Mouse (Mus musculus) embryonic facial prominence, embryonic 13.5 days (tissue): Measurements from ENCODE around the gene BC029722. TPM values are rescaled to one million over a fixed set of nuclear protein-coding genes. Genes with fewer than 3 reads are reported as not detected.
A peak's percentile ranks its signal among the peaks of the same experiment; 100 is the strongest.

ENCODE experiments used
- ATAC-seq: fragments of 200-750 bp; cut with Nextera tagmentation; 2 replicates; pipeline ENCODE4 v1.8.0; 2017; ENCODE audit warnings: low read depth; ENCODE audit not compliant: insufficient number of reproducible peaks, insufficient read depth, low FRiP score, low TSS enrichment
- H3K27ac ChIP-seq: fragments of 300-500 bp; sonication (generic); 2 replicates; pipeline ENCODE4 v1.5.1; 2015; ENCODE audit warnings: moderate library complexity, mild to moderate bottlenecking, inconsistent platforms
- H3K27me3 ChIP-seq: fragments of 300-500 bp; sonication (generic); 2 replicates; pipeline ENCODE4 v1.6.1; 2015; ENCODE audit warnings: mild to moderate bottlenecking, inconsistent platforms
- H3K36me3 ChIP-seq: fragments of 300-500 bp; sonication (generic); 2 replicates; pipeline ENCODE4 v1.6.1; 2015; ENCODE audit warnings: mild to moderate bottlenecking, inconsistent platforms
- H3K4me1 ChIP-seq: fragments of 300-500 bp; sonication (generic); 2 replicates; pipeline ENCODE4 v1.6.1; 2015; ENCODE audit warnings: inconsistent platforms
- H3K4me2 ChIP-seq: fragments of 300-500 bp; sonication (generic); 2 replicates; pipeline ENCODE4 v1.6.1; 2015; ENCODE audit warnings: moderate library complexity, mild to moderate bottlenecking, inconsistent platforms
- H3K4me3 ChIP-seq: fragments of 300-500 bp; sonication (generic); 2 replicates; pipeline ENCODE4 v1.5.1; 2015; ENCODE audit warnings: mild to moderate bottlenecking, inconsistent platforms
- H3K9ac ChIP-seq: fragments of 300-500 bp; sonication (generic); 2 replicates; pipeline ENCODE4 v1.6.1; 2015; ENCODE audit warnings: mild to moderate bottlenecking, inconsistent platforms
- H3K9me3 ChIP-seq: fragments of 300-500 bp; sonication (generic); 2 replicates; pipeline ENCODE4 v1.6.1; 2016; ENCODE audit warnings: inconsistent platforms
- WGBS: fragments of 180-500 bp; shearing (Covaris S2); methylation state at CpG from one replicate; pipeline ENCODE4 v1.1.7; 2015; ENCODE audit warnings: mixed read lengths; 5-methylcytosine and 5-hydroxymethylcytosine counted together
- polyA plus RNA-seq: library from polyadenylated mRNA; unstranded; fragments of >200 nt; fragmentation: Nextera tagmentation; extraction: Ambion mirVana; gene quantifications from 2 replicates; pipeline ENCODE4 v1.2.1, GENCODE M21; 2015

BC029722 gene
- polyA plus RNA-seq, 1 experiment from 2014 or later = 16.6 TPM

DNA sequence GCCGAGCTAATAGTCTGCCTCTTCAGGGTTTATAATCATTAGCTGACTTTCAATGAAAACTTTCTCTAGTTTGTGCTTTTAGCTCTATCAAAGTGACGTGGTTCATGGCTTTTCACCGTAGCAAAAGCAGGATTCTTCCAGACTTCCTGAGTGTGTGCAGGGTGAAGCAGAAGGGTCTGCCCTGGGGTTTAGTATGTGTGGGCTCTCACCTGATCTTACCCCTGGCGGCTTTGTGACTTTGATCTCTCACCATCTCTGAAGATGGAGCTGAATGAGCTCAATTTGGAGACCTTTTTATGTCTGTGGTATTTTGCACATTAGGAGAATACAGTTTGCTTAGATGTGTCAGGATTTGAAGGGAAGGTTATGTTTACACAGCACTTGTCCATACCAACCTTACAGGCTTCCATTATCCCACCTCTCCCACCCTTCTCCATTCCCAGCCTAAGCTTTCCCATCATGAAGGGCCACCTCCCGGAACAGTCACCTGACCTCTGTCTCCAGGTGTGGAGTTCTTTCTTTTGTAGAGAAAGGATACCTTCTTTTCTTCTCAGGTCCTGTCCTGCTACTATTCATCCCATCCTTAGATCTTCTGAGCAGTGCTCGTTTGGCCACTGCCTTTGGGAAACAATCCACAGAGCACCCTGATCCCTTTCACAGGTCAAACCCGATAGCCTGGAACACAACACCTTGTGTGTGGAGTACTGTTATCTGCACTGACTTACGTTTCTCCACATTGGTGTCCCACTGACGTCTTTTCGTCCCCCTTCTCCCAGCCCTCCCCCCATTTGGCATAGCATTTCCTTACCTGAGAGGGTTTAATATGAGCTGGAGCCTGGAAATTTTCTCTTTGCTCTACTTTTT lies 42.2 kb downstream of the BC029722 start:
- 59% methylated on average over 10 of the region's 10 CpGs for WGBS
- Histone ChIP-seq H3K36me3 (no peaks in the 10 kb centered on the region), H3K4me1 (peaks cover 6% of the 10 kb centered on the region), H3K9ac (no peak overlapping the region), H3K4me3 (no peak overlapping the region), H3K4me2 (no peak overlapping the region), H3K9me3 (no peaks in the 10 kb centered on the region), H3K27me3 (peaks cover 64% of the 10 kb centered on the region), H3K27ac (no peak overlapping the region)
- no peak for ATAC-seq

DNA sequence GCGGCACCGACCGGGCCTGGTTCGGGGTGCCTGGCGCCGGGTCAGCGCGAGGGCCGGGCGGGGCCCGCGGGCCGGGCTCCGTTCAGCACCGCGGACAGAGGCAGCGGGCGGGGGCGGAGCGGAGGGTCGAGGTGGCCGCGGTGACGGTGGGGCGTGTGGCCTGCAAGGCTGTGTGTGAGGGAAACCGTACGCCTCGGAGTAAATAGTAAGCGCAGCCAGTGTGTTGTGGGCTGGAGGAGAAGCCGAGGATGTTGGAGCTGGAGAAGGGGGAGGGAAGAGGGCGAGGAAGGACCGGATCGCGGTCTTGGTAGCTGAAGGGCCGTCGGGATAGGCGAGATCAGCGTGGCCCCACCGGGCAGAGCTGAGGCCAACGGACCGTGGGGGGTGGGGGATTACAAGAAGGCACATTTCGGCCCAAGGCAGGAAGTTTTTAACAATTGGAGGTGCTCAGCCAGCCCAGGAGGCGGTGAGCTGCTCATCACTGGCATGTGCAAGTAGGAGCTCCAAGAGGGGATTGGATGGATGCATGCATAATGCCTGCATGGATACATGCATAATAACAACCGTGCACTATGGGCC lies 43.5 kb downstream of the BC029722 start:
- Histone ChIP-seq H3K9ac (0 out of 2 replicates have a peak overlapping the region, but pooled peaks have one; percentile 27), H3K4me2 (peak overlapping the region; percentile 97), H3K9me3 (no peaks in the 10 kb centered on the region), H3K4me3 (peak overlapping the region; percentile 62), H3K27ac (no peak overlapping the region), H3K27me3 (peaks cover 68% of the 10 kb centered on the region), H3K4me1 (peaks cover 6% of the 10 kb centered on the region), H3K36me3 (no peaks in the 10 kb centered on the region)
- ATAC-seq = peak; percentile 52
- WGBS = 2% methylated on average over 43 of the region's 44 CpGs

DNA sequence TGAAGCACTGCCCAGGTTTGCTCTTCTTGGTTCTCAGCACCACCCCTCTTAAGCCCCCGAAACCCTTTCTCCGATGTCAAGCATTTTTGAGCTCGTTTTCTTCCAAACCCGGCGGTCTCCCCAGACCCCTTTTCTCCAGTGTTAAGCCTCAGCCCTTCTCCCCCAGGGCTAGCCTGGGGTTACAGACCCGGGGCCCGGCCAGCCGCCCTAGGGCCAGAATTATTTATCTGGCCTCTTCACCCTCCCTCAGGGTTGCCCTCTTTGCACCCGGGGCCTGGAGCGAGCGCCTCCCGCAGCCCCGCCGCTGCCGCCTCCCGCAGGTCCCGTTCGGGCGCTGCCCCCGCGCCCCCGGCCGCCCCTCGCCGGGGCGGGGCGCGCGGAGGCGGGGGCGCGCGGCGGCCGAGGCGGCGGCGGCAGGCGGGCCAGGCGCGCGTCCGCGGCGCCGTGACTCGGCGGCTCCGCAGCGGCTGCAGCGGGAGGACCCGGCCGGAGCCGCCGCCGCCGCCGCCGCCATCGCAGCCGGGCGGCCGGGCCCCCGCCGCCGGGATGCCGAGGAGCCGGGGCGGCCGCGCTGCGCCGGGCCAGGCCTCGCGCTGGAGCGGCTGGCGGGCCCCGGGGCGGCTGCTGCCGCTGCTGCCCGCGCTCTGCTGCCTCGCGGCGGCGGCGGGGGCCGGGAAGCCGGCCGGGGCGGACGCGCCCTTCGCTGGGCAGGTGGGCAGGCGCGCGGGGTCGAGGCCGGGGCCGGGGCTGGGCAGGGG lies 44.1 kb downstream of the BC029722 start, which contains the start of gene Mmp24:
Gene Mmp24, plus strand, starts transcription at position 416 of the 758 bp plus-strand sequence.
- H3K4me1 ChIP-seq = peaks cover 6% of the 10 kb centered on the region
- H3K27me3 ChIP-seq = peaks cover 68% of the 10 kb centered on the region
- ATAC-seq = no peak
- 1% methylated on average over 80 of the region's 100 CpGs for WGBS
- H3K4me2 ChIP-seq = peak within 1 kb of the TSS; percentile 97
- peak within 1 kb of the TSS; percentile 62 for H3K4me3 ChIP-seq
- H3K36me3 ChIP-seq = no peaks in the 10 kb centered on the region
- no peaks in the 10 kb centered on the region for H3K9me3 ChIP-seq
- H3K9ac ChIP-seq = 0 out of 2 replicates have a peak within 1 kb of the TSS, but pooled peaks have one; percentile 27
- H3K27ac ChIP-seq = no peak within 1 kb of the TSS

DNA sequence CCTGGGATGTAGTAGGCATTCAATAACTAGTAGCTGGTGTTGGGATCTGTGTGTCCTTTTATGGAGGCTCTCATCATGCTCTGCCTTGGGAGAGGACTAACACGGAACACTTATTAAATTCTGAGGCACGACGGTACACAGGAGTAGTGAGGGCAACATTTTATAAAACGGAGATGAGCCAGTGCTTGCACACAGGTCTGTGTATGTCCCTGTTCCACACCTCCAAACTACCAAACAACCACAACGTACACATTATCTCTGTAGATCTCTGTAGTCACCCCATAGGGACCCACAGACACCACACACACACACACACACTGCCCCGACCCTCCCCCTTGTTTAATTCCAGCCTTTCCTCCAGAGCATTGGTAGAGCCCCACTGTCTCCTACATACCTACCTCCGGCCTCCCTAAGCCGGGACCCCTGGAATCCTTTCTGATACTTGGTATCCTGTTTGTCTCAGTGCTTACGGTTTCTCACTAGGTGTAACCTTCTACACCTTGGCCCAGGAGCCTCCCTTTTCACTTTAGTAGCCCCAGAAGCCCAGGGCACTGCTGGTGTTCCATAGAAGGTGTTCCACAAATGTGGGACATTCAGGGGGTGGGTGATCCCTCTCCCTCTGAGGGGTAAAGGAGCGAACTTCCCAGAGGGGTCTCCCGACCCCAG lies 44.8 kb downstream of the BC029722 start:
- Histone ChIP-seq H3K4me1 (peaks cover 6% of the 10 kb centered on the region), H3K27ac (no peak overlapping the region), H3K9ac (no peak overlapping the region), H3K27me3 (peaks cover 68% of the 10 kb centered on the region), H3K36me3 (no peaks in the 10 kb centered on the region), H3K9me3 (no peaks in the 10 kb centered on the region), H3K4me3 (peak overlapping the region; percentile 62), H3K4me2 (peak overlapping the region; percentile 97)
- no peak for ATAC-seq
- WGBS = 53% methylated on average over 11 of the region's 11 CpGs

DNA sequence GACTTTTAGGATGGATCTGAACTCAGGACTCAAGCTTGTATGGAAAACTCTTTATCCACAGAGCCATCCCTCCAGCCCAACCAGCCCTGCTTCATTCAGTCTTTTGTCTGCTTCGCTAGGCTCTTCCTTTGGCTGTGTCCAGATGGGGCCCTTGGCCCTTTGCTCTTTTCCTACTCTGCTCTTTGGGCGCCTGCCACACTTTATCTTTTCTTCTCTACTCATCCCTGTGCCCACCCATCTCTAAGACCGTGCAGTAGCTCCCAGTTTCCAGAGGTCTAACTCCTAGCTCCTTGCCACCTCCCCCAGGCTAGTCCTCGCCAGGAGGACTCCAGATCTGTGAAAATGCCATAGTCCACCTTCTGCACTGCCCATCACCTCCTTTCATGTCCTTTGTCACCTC lies 45.6 kb downstream of the BC029722 start:
- no peaks in the 10 kb centered on the region for H3K36me3 ChIP-seq
- no peak overlapping the region for H3K4me3 ChIP-seq
- no peaks in the 10 kb centered on the region for H3K9me3 ChIP-seq
- WGBS = 70% methylated on average over 4 of the region's 4 CpGs
- no peak overlapping the region for H3K27ac ChIP-seq
- no peak for ATAC-seq
- no peak overlapping the region for H3K4me2 ChIP-seq
- no peak overlapping the region for H3K9ac ChIP-seq
- peaks cover 6% of the 10 kb centered on the region for H3K4me1 ChIP-seq
- peaks cover 68% of the 10 kb centered on the region for H3K27me3 ChIP-seq

Other genes starting within 250 kb of the BC029722 start
- gene Gss, start 226.6 kb downstream of the BC029722 start, polyA plus RNA-seq = 32.2 and 35.5 TPM in 2 replicates
- gene Myh7b, start 208.2 kb downstream of the BC029722 start, polyA plus RNA-seq = 0.28 and 0.55 TPM in 2 replicates
- 137 and 142 TPM in 2 replicates for gene Trpc4ap, start 127.0 kb downstream of the BC029722 start, polyA plus RNA-seq
- 27.5 and 32.5 TPM in 2 replicates for gene Edem2, start 90.0 kb downstream of the BC029722 start, polyA plus RNA-seq
- not detected in 2 replicates for gene Gm17581, start 83.6 kb downstream of the BC029722 start, polyA plus RNA-seq
- 4.9 and 7.0 TPM in 2 replicates for gene Procr, start 68.3 kb downstream of the BC029722 start, polyA plus RNA-seq
- gene Mmp24, start 44.1 kb downstream of the BC029722 start, polyA plus RNA-seq = 0.14 and 0.32 TPM in 2 replicates
- gene Eif6, start 7.5 kb upstream of the BC029722 start, polyA plus RNA-seq = 174 and 201 TPM in 2 replicates
- gene Fam83c, start 15.4 kb upstream of the BC029722 start, polyA plus RNA-seq = 0.98 and 1.6 TPM in 2 replicates
- gene Uqcc1, start 110.9 kb upstream of the BC029722 start, polyA plus RNA-seq = 58.6 and 67.5 TPM in 2 replicates
- not detected in 2 replicates for gene Gm15557, start 121.3 kb upstream of the BC029722 start, polyA plus RNA-seq
- gene Gdf5, start 125.9 kb upstream of the BC029722 start, polyA plus RNA-seq = 2.7 and 2.8 TPM in 2 replicates
- gene Cep250, start 137.0 kb upstream of the BC029722 start, polyA plus RNA-seq = 33.0 and 35.7 TPM in 2 replicates
- 1.3 and 2.2 TPM in 2 replicates for gene 6430550D23Rik, start 188.6 kb upstream of the BC029722 start, polyA plus RNA-seq
- 224 and 226 TPM in 2 replicates for gene Ergic3, start 188.6 kb upstream of the BC029722 start, polyA plus RNA-seq
- 0.08 TPM in 1 of 2 replicates, not detected in the other for gene Fer1l4, start 233.5 kb upstream of the BC029722 start, polyA plus RNA-seq
- 3.5 and 4.8 TPM in 2 replicates for gene Spag4, start 245.7 kb upstream of the BC029722 start, polyA plus RNA-seq